Mouse (Mus musculus) midbrain, postnatal 0 days (tissue): ENCODE data around the gene Anxa7. TPM values are rescaled to one million over a fixed set of nuclear protein-coding genes. Genes with fewer than 3 reads are reported as not detected.
A peak's percentile ranks its signal among the peaks of the same experiment; 100 is the strongest.

Source experiments
- ATAC-seq: fragments of 200-750 bp; cut with Nextera tagmentation; 2 replicates; pipeline ENCODE4 v1.8.0; 2017; ENCODE audit warnings: moderate number of reproducible peaks, mild to moderate bottlenecking, moderate TSS enrichment, moderate library complexity; ENCODE audit not compliant: low FRiP score
- DNase-seq: peaks from one replicate; pipeline ENCODE4 v3.0.0-alpha.2; 2015; ENCODE audit warnings: low spot score
- H3K27ac ChIP-seq: fragments of 300-500 bp; sonication (generic); 2 replicates; pipeline ENCODE4 v1.5.1; 2014; ENCODE audit warnings: low read depth, mild to moderate bottlenecking, low read length, mixed read lengths
- H3K27me3 ChIP-seq: fragments of 300-500 bp; sonication (generic); 2 replicates; pipeline ENCODE4 v1.6.1; 2014; ENCODE audit warnings: low read length, control low read depth, mixed read lengths; ENCODE audit not compliant: insufficient read depth
- H3K36me3 ChIP-seq: fragments of 300-500 bp; sonication (generic); 2 replicates; pipeline ENCODE4 v1.6.1; 2014; ENCODE audit warnings: low read length, control low read depth, mixed read lengths; ENCODE audit not compliant: insufficient read depth
- H3K4me1 ChIP-seq: fragments of 300-500 bp; sonication (generic); 2 replicates; pipeline ENCODE4 v1.6.1; 2014; ENCODE audit warnings: mild to moderate bottlenecking, control low read depth, antibody characterized with exemption, low read length, mixed read lengths; ENCODE audit not compliant: insufficient read depth
- H3K4me2 ChIP-seq: fragments of 300-500 bp; sonication (generic); 2 replicates; pipeline ENCODE4 v1.6.1; 2014; ENCODE audit warnings: low read depth, mild to moderate bottlenecking, low read length, mixed read lengths; ENCODE audit not compliant: poor library complexity, severe bottlenecking
- H3K4me3 ChIP-seq: fragments of 300-500 bp; sonication (generic); 2 replicates; pipeline ENCODE4 v1.5.1; 2014; ENCODE audit warnings: low read depth, mild to moderate bottlenecking, low read length, moderate library complexity
- H3K9ac ChIP-seq: fragments of 300-500 bp; sonication (generic); replicated peaks from 2 replicates; pipeline ENCODE4 v1.6.1; 2014; ENCODE audit warnings: mild to moderate bottlenecking, low read length, moderate library complexity, mixed read lengths; ENCODE audit not compliant: poor library complexity, severe bottlenecking
- H3K9me3 ChIP-seq: fragments of 300-500 bp; sonication (generic); 2 replicates; pipeline ENCODE4 v1.6.1; 2016; ENCODE audit warnings: low read length, control low read depth
- CTCF ChIP-seq: IDR thresholded peaks from 2 replicates; pipeline ENCODE4 v1.5.1; 2016; ENCODE audit warnings: antibody characterized with exemption, mild to moderate bottlenecking
- WGBS: fragments of 180-500 bp; shearing (Covaris S2); extraction: QIAGEN DNeasy Blood & Tissue Kit; methylation state at CpG from one replicate; pipeline ENCODE4 v1.1.7; 2014; 5-methylcytosine and 5-hydroxymethylcytosine counted together
- polyA plus RNA-seq: library from polyadenylated mRNA; unstranded; fragments of >200 nt; fragmentation: Nextera tagmentation; extraction: Ambion mirVana; gene quantifications from 2 replicates; pipeline ENCODE4 v1.2.1, GENCODE M21; 2015
- total RNA-seq: library from RNA; depleted of rRNA; stranded (reverse); fragments of >200 nt; gene quantifications from 2 replicates; pipeline ENCODE4 v1.2.3, GENCODE M21; 2014; rRNA removed

Anxa7 gene
- 22.5 and 26.7 TPM in 2 replicates for total RNA-seq
- 14.9 and 16.0 TPM in 2 replicates for polyA plus RNA-seq

DNA sequence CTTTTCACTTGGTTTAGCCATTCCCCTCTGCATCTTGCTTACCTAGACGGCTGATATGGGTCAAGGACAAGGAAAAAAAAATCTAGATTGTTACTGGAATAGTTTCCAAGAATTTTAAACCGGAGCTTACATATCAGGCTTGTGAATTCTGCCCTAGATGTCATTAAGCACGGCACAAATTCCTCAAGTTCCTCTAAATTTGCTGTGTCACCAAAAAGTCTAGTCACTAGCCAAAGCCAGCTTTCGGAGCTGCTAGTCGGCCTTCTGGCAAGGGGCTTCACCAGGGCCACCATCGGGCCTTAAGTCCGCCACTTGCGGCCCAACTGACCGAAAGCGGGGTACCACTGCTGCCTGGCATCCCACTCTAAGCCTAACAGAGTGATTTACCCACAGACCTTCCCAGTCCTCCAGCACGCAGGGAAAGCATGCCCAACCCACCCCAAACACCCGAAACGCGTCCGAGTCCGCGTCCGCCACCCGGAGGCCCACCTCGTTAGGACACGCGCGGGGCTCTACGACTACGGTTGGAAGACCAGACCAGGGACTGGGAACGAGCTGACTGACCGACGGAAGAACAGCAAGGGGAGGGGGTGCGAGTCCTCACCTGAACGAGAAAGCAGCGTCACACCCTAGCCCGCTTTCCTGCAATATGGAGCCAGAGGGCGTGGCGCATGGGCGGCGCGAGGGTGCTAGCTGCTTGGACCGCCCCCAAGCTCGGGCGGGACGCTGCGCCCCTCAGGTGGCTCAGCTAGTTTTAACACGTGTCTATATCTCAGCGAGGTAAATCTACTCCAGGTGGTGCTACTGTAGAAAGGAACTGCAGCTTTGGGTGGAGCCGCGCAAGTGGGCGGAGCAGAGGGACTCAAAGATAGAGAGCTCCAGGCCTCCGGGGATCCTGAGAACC, at the start of gene Anxa7:
TSS of gene Anxa7 (minus strand) at position 843 of the 904 bp plus-strand sequence.
- peak within 1 kb of the TSS; percentile 66 for H3K9ac ChIP-seq
- H3K4me1 ChIP-seq = peaks cover 3% of the 10 kb centered on the region; the same call in 1 of the 2 replicates
- no peaks in the 10 kb centered on the region for H3K9me3 ChIP-seq
- peak within 1 kb of the TSS; percentile 51 for H3K27ac ChIP-seq
- H3K36me3 ChIP-seq = no peaks in the 10 kb centered on the region
- peak; percentile 67 for DNase-seq
- peak within 1 kb of the TSS; percentile 70 for H3K4me3 ChIP-seq
- TF ChIP-seq CTCF = peak; percentile 31
- H3K4me2 ChIP-seq = peak within 1 kb of the TSS; percentile 82
- H3K27me3 ChIP-seq = no peaks in the 10 kb centered on the region
- 3% methylated on average over 44 of the region's 48 CpGs for WGBS
- ATAC-seq = peak; percentile 79

GRCm38 (mm10) chr14:20529643-20530042, 49.7 kb upstream of the Anxa7 start:
- ATAC-seq (no peak), DNase-seq (no peak)
- no peak overlapping the region for H3K9ac ChIP-seq
- 92% methylated on average over 4 of the region's 4 CpGs for WGBS
- no peak overlapping the region for H3K4me2 ChIP-seq
- no peaks in the 10 kb centered on the region for H3K9me3 ChIP-seq
- H3K4me3 ChIP-seq = no peak overlapping the region
- no peak for TF ChIP-seq CTCF
- no peak overlapping the region for H3K27ac ChIP-seq
- H3K36me3 ChIP-seq = no peaks in the 10 kb centered on the region
- H3K27me3 ChIP-seq = no peaks in the 10 kb centered on the region
- no peaks in the 10 kb centered on the region for H3K4me1 ChIP-seq

- Histone ChIP-seq H3K27me3 (no peaks in the 10 kb centered on the region), H3K9me3 (no peaks in the 10 kb centered on the region), H3K27ac (no peak overlapping the region), H3K4me2 (no peak overlapping the region), H3K36me3 (peaks cover 7% of the 10 kb centered on the region; the same call in 1 of the 2 replicates), H3K9ac (no peak overlapping the region), H3K4me1 (no peaks in the 10 kb centered on the region), H3K4me3 (no peak overlapping the region)
- no peak for TF ChIP-seq CTCF
- 98% methylated on average over 2 of the region's 2 CpGs for WGBS
- ATAC-seq (no peak), DNase-seq (no peak)
Measured at GRCm38 (mm10) chr14:20520179-20520578, 40.2 kb upstream of the Anxa7 start.

GRCm38 (mm10) chr14:20508424-20508823, 28.5 kb upstream of the Anxa7 start:
- ATAC-seq (no peak), DNase-seq (no peak)
- H3K27ac ChIP-seq = no peak overlapping the region
- peaks cover 10% of the 10 kb centered on the region for H3K36me3 ChIP-seq
- WGBS = 68% methylated on average over 2 of the region's 2 CpGs
- no peaks in the 10 kb centered on the region for H3K4me1 ChIP-seq
- H3K27me3 ChIP-seq = no peaks in the 10 kb centered on the region
- H3K9ac ChIP-seq = no peak overlapping the region
- TF ChIP-seq CTCF = no peak
- no peak overlapping the region for H3K4me3 ChIP-seq
- H3K9me3 ChIP-seq = no peaks in the 10 kb centered on the region
- no peak overlapping the region for H3K4me2 ChIP-seq

GRCm38 (mm10) chr14:20502966-20503365, 23.0 kb upstream of the Anxa7 start:
- H3K4me3 ChIP-seq = no peak overlapping the region
- TF ChIP-seq CTCF = no peak
- no peaks in the 10 kb centered on the region for H3K9me3 ChIP-seq
- H3K4me1 ChIP-seq = no peaks in the 10 kb centered on the region
- H3K36me3 ChIP-seq = peaks cover 11% of the 10 kb centered on the region
- no peak overlapping the region for H3K4me2 ChIP-seq
- H3K27ac ChIP-seq = no peak overlapping the region
- WGBS = 96% methylated on average over 10 of the region's 10 CpGs
- no peak for DNase-seq
- H3K9ac ChIP-seq = no peak overlapping the region
- ATAC-seq = no peak
- H3K27me3 ChIP-seq = no peaks in the 10 kb centered on the region

DNA sequence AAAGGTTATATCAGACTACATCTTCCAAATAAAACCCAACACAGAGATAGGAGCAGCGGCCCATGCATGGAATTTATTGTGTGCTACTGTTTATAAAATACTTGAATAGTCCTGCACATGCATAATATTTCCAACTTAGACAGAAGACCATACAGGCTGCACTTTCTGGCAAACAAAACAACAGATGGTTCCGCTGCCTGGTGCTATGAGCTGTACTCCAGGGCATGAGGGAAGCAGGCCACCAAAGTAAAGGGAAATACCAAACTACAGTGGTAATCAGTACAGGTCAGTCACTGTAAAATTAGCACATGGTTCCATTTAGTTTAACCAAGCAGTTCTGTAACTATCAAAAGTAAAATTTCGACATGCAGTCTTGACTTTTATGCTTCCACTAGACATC, 20.0 kb upstream of the Anxa7 start:
- Histone ChIP-seq H3K4me2 (no peak overlapping the region), H3K9me3 (no peaks in the 10 kb centered on the region), H3K27ac (no peak overlapping the region), H3K4me3 (no peak overlapping the region), H3K9ac (no peak overlapping the region), H3K4me1 (no peaks in the 10 kb centered on the region), H3K36me3 (peaks cover 17% of the 10 kb centered on the region), H3K27me3 (no peaks in the 10 kb centered on the region)
- ATAC-seq (no peak), DNase-seq (no peak)
- TF ChIP-seq CTCF = no peak
- WGBS = 89% methylated on average over 3 of the region's 3 CpGs
